Mouse (Mus musculus) G1E (cell line): ENCODE results near the gene Agap3.

ENCODE experiments used
- CTCF ChIP-seq: IDR thresholded peaks from 2 replicates; pipeline ENCODE4 v1.5.1; 2012; ENCODE audit warnings: low read depth, low read length, inconsistent platforms, mixed read lengths
- TAL1 ChIP-seq: conservative IDR thresholded peaks from 2 replicates; pipeline ENCODE4 v1.6.1; 2012; ENCODE audit warnings: low read depth, low read length, inconsistent platforms, mixed read lengths

- TF ChIP-seq CTCF (no peak), TAL1 (no peak)
Measured at GRCm38 (mm10) chr5:24533391-24533790, 81.4 kb downstream of the Agap3 start.
